Mouse (Mus musculus) embryonic stem cell, embryonic (primary cell): Measurements from ENCODE around the gene Vmn1r60.
"Not testable (repeated sequence)": the region's sequence is repeated elsewhere in the genome, so short reads cannot be mapped to it uniquely, and the experiment has no call there.

Experiments used
- CTCF ChIA-PET, 4 experiments: fragments of 300-600 bp in 2 of 4; fragments of 350-600 bp in 2 of 4; sonication (Branson Sonifier 250); formaldehyde crosslinking; loops; one replicate each; lab custom pipeline; 2022; ENCODE audit warnings: inconsistent platforms in 2 of 4; lab: Charles Lee
- POLR2A ChIA-PET, 4 experiments: fragments of 300-600 bp in 2 of 4; fragments of 350-600 bp in 2 of 4; sonication (Branson Sonifier 250); formaldehyde crosslinking; loops; one replicate each; lab custom pipeline; 2022; ENCODE audit warnings: antibody characterized with exemption in 4 of 4, inconsistent platforms in 1 of 4; lab: Charles Lee

Vmn1r60 gene

GRCm38 (mm10) chr7:5547217-5547616, at the start of gene Vmn1r60:
Gene Vmn1r60 (minus strand): TSS chr7:5547317.
- CTCF ChIA-PET, POLR2A ChIA-PET: not testable (repeated sequence)

- POLR2A ChIA-PET: not testable (repeated sequence)
These were observed 6.2 kb downstream of the Vmn1r60 start for GRCm38 (mm10) chr7:5540770-5541436.

GRCm38 (mm10) chr7:5493856-5494255, 53.3 kb downstream of the Vmn1r60 start, which contains the start of gene Vmn2r28:
Gene Vmn2r28 (minus strand): TSS chr7:5493956.
- POLR2A ChIA-PET, CTCF ChIA-PET: not testable (repeated sequence)

More at GRCm38 (mm10) chr7:5540770-5541436, 6.2 kb downstream of the Vmn1r60 start:
- CTCF ChIA-PET: not testable (repeated sequence)
